Mouse (Mus musculus) layer of hippocampus, postnatal 10 days (tissue): ENCODE measurements at regions not wholly inside any gene's neighbourhood (a gene's known extent, or its start where the extent isn't known, plus 50 kb on each side); places are given as distances from the start of the nearest gene placed in this dataset.

Experiments
- DNase-seq, 2 experiments: peaks; one replicate each; pipeline ENCODE4 v3.0.0; 2021; ENCODE audit warnings: low spot score in 2 of 2

- DNase-seq = no peak
These were observed 243.4 kb upstream of the Brinp1 start for GRCm38 (mm10) chr4:69197577-69197976.

GRCm38 (mm10) chr4:69196094-69196493 is 241.9 kb upstream of the Brinp1 start:
- DNase-seq = no peak

GRCm38 (mm10) chr4:69195645-69196044 is 241.4 kb upstream of the Brinp1 start:
- peak; percentile 80 to 85 for DNase-seq
